Mouse (Mus musculus) bone marrow, adult 2 months (tissue): ENCODE data around the gene Dpp10.

ENCODE experiments used
- CTCF ChIP-seq: fragments of 200-500 bp; IDR thresholded peaks from 2 replicates; pipeline ENCODE4 v1.5.1; 2011; ENCODE audit warnings: low read length, control low read depth; ENCODE audit not compliant: control insufficient read depth, insufficient read depth
- POLR2A ChIP-seq: fragments of 200-500 bp; IDR thresholded peaks from 2 replicates; pipeline ENCODE4 v1.6.1; 2011; ENCODE audit warnings: low read depth, mild to moderate bottlenecking, control low read depth, low read length, borderline replicate concordance; ENCODE audit not compliant: control insufficient read depth

DNA sequence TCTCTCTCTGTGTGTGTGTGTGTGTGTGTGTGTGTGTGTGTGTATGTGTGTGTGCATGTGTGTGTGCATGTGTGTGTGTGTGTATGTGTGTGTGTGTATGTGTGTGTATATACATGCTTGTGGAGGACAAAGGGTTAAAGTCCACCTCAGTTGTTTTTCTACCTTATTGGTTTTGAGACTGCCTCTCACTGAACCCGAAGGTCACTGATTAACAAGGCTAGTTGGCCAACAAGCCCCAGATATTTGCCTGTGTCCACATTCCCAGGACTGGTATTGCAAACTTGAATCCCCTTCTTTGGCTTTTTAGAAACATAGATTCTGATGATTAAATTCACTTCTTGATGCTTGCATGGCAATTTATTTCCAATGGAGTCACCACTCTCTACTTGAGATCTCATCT lies 577.6 kb downstream of the Dpp10 start:
- TF ChIP-seq POLR2A (no peak), CTCF (no peak)
